Mouse (Mus musculus) monocyte, adult 5-6 weeks (primary cell): ENCODE measurements around the gene Tstd2. TPM values are rescaled to one million over a fixed set of nuclear protein-coding genes. Genes with fewer than 3 reads are reported as not detected.

Experiments used
- total RNA-seq: library from RNA; stranded (forward); fragments of 200-1000, 200-491, 200-594 nt; gene quantifications from 3 replicates; pipeline ENCODE4 v1.2.3, GENCODE M21; 2017

The Tstd2 gene
- total RNA-seq, 1 experiment from 2014 or later: 27.7 TPM

Other genes with a start within 250 kb of the Tstd2 start
- 0.10 to 0.21 TPM in 2 of 3 replicates, not detected in the other for gene Ccdc180, start 248.4 kb downstream of the Tstd2 start, total RNA-seq
- gene Tdrd7, start 173.4 kb downstream of the Tstd2 start, total RNA-seq: 34.6 to 58.1 TPM (median 48.0 TPM) in 3 replicates
- gene Tmod1, start 99.8 kb downstream of the Tstd2 start, total RNA-seq: 0.39 to 2.5 TPM (median 1.6 TPM) in 3 replicates
- gene Ncbp1, start 81 bp downstream of the Tstd2 start, total RNA-seq: 39.7 to 57.5 TPM (median 45.6 TPM) in 3 replicates
- gene Xpa, start 57.6 kb upstream of the Tstd2 start, total RNA-seq: 71.4 to 82.4 TPM (median 75.9 TPM) in 3 replicates
- gene Foxe1, start 204.9 kb upstream of the Tstd2 start, total RNA-seq: not detected in 3 replicates